Mouse (Mus musculus): Measurements from ENCODE around the gene Pptc7.

DNA sequence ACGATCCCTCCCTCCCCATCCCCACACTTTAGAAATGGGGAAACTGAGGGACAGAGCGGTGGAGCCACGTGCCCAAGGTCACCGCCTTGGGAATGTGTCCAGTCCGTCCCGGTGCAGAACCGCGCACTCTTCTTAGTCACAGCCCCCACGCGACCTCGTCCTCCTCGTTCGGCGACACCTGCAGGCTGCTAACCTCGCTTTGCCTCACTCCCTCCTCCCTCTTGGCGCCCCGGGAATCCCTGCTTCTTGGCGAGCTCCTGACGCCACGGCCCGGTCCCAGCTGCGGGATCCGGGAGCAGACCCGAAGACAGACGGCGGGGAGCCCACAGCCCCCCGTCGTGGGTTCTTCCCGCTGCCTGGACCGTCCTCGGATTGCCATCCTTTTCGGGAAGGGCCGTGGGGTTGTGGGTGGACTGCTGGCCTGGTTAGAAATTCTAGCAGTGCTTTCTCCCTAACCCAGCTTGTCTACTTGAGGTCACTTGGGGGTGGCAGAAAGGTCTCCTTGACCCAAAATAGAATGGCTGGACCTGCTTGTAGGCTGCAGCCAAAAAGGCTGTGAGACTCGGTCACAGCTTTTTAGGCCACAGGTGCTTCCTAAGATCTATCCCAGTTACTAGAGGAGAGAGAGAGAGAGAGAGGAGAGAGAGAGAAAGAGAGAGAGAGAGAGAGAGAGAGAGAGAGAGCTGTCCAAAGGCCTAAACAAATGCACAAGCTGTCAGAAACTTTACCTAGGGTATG is 1.0 kb downstream of the Pptc7 start:
- TF ChIP-seq EP300 (IDR thresholded peaks at IDR 0.05; ENCODE audit: insufficient read depth, low read depth, low read length), result no peak
- no peak for TF ChIP-seq CTCF (IDR thresholded peaks at IDR 0.05)
